Mouse (Mus musculus) erythroblast, adult 5-6 weeks (primary cell): Measurements from ENCODE around the gene Hp1bp3. TPM values are rescaled to one million over a fixed set of nuclear protein-coding genes. Genes with fewer than 3 reads are reported as not detected.

Experiments
- ATAC-seq: replicated peaks from 2 replicates; pipeline ENCODE4 v1.8.0; 2016; ENCODE audit warnings: moderate number of reproducible peaks, mild to moderate bottlenecking, moderate TSS enrichment, inconsistent platforms; ENCODE audit not compliant: poor library complexity, low FRiP score, severe bottlenecking
- total RNA-seq, 2 experiments: library from RNA; stranded (forward) in 1 of 2; stranded (reverse) in 1 of 2; fragments of 150-400 nt in 1 of 2; fragments of 200-764, 138-1000 nt in 1 of 2; gene quantifications; 2 replicates each; pipeline versions ENCODE4 v1.2.3 to v1.2.4; 2015 to 2017; ENCODE audit warnings: low replicate concordance in 2 of 2

Gene Hp1bp3
- total RNA-seq, 2 experiments from 2014 or later, result 79.7 to 126 TPM

GRCm38 (mm10) chr4:138292028-138292427 is 75.9 kb downstream of the Hp1bp3 start:
- ATAC-seq, result no peak

- no peak for ATAC-seq
These were observed 77.3 kb downstream of the Hp1bp3 start for GRCm38 (mm10) chr4:138293261-138293948.

- ATAC-seq, result no peak
These were observed 78.0 kb downstream of the Hp1bp3 start for GRCm38 (mm10) chr4:138293949-138294550.

Other genes starting within 250 kb of the Hp1bp3 start
- 21.1 and 23.6 TPM in 2 replicates for gene Eif4g3, start 223.3 kb upstream of the Hp1bp3 start, total RNA-seq (2015; ENCODE audit: low replicate concordance)
- 11.3 and 14.2 TPM in 2 replicates for gene Eif4g3, start 223.3 kb upstream of the Hp1bp3 start, total RNA-seq (2017; ENCODE audit: low replicate concordance)
- 3.1 and 6.3 TPM in 2 replicates for gene Sh2d5, start 34.1 kb downstream of the Hp1bp3 start, total RNA-seq (2015; ENCODE audit: low replicate concordance)
- 5.4 and 6.4 TPM in 2 replicates for gene Sh2d5, start 34.1 kb downstream of the Hp1bp3 start, total RNA-seq (2017; ENCODE audit: low replicate concordance)
- 3.3 TPM in 1 of 2 replicates, not detected in the other for gene Kif17, start 34.1 kb downstream of the Hp1bp3 start, total RNA-seq (2015; ENCODE audit: low replicate concordance)
- 0.26 and 1.3 TPM in 2 replicates for gene Kif17, start 34.1 kb downstream of the Hp1bp3 start, total RNA-seq (2017; ENCODE audit: low replicate concordance)
- gene Ddost, start 88.4 kb downstream of the Hp1bp3 start, total RNA-seq (2015; ENCODE audit: low replicate concordance), result 48.2 and 52.5 TPM in 2 replicates
- gene Ddost, start 88.4 kb downstream of the Hp1bp3 start, total RNA-seq (2017; ENCODE audit: low replicate concordance), result 27.2 and 36.8 TPM in 2 replicates
- gene Pink1, start 110.0 kb downstream of the Hp1bp3 start, total RNA-seq (2015; ENCODE audit: low replicate concordance), result 52.7 and 58.8 TPM in 2 replicates
- gene Pink1, start 110.0 kb downstream of the Hp1bp3 start, total RNA-seq (2017; ENCODE audit: low replicate concordance), result 91.2 and 111 TPM in 2 replicates
- gene Cda, start 151.7 kb downstream of the Hp1bp3 start, total RNA-seq (2015; ENCODE audit: low replicate concordance), result not detected in 2 replicates
- not detected in 2 replicates for gene Cda, start 151.7 kb downstream of the Hp1bp3 start, total RNA-seq (2017; ENCODE audit: low replicate concordance)
- gene Fam43b, start 180.2 kb downstream of the Hp1bp3 start, total RNA-seq (2015; ENCODE audit: low replicate concordance), result not detected in 2 replicates
- gene Fam43b, start 180.2 kb downstream of the Hp1bp3 start, total RNA-seq (2017; ENCODE audit: low replicate concordance), result not detected in 2 replicates
- 3.7 and 4.2 TPM in 2 replicates for gene Mul1, start 218.4 kb downstream of the Hp1bp3 start, total RNA-seq (2015; ENCODE audit: low replicate concordance)
- 2.0 and 3.8 TPM in 2 replicates for gene Mul1, start 218.4 kb downstream of the Hp1bp3 start, total RNA-seq (2017; ENCODE audit: low replicate concordance)
- gene Camk2n1, start 238.0 kb downstream of the Hp1bp3 start, total RNA-seq (2015; ENCODE audit: low replicate concordance), result not detected in 2 replicates
- not detected in 2 replicates for gene Camk2n1, start 238.0 kb downstream of the Hp1bp3 start, total RNA-seq (2017; ENCODE audit: low replicate concordance)